28 mouse cellular contexts compared by ENCODE assay signal in genomic region chr7:101852846-101853245, GRCm38 (mm10). TPM values are rescaled to one million over a fixed set of nuclear protein-coding genes. Genes with fewer than 3 reads are reported as not detected.
DNase-seq lines count a peak whose midpoint lies in the region; ATAC-seq and TF ChIP-seq lines count a peak whose summit lies in the region.
"Had no signal": no experiment of that assay in that cellular context is flagged by ENCODE, and none has a peak within 500 bp of the region (broad histone marks: within the 10 kb centered on the region; RNA-seq: fewer than 3 reads in every experiment).

No protein-coding gene starts in this region.

- H3K9ac ChIP-seq in liver, postnatal 0 days (replicated peaks), result no peak overlapping the region
- H3K9ac ChIP-seq: embryonic facial prominence, embryonic 12.5 days; embryonic facial prominence, embryonic 15.5 days; forebrain, embryonic 12.5 days; forebrain, embryonic 15.5 days; hindbrain, embryonic 13.5 days had no signal

- no peak for TF ChIP-seq POLR2A in embryonic fibroblast, embryonic 13.5 days (IDR thresholded peaks at IDR 0.05; ENCODE audit: low read depth, low read length)

- 76% methylated on average over 6 of the region's 6 CpGs for WGBS in liver, postnatal 0 days (ENCODE audit: insufficient replicate concordance)

- H3K36me3 ChIP-seq in liver, postnatal 0 days (replicated peaks; ENCODE audit: insufficient read depth, low read length), result no peaks in the 10 kb centered on the region
- H3K36me3 ChIP-seq: embryonic facial prominence, embryonic 12.5 days; embryonic facial prominence, embryonic 15.5 days; forebrain, embryonic 12.5 days; forebrain, embryonic 15.5 days; G1E; hindbrain, embryonic 13.5 days had no signal

- ATAC-seq in liver, postnatal 0 days, result 0 out of 2 replicates have a peak, but pooled peaks have one; percentile 45
- ATAC-seq: forebrain, embryonic 15.5 days; hindbrain, embryonic 16.5 days; Patski had no signal

- TF ChIP-seq CTCF in liver, postnatal 0 days (IDR thresholded peaks at IDR 0.05; ENCODE audit: low read depth), result no peak
- no peak for TF ChIP-seq CTCF in embryonic fibroblast, embryonic 13.5 days (IDR thresholded peaks at IDR 0.05; ENCODE audit: borderline replicate concordance, insufficient read depth, low read length)

- H3K4me1 ChIP-seq in liver, postnatal 0 days (ENCODE audit: insufficient read depth), result 0 out of 2 replicates have a peak, but pooled peaks cover 2% of the 10 kb centered on the region
- 0 out of 2 replicates have a peak, but pooled peaks cover 5% of the 10 kb centered on the region for H3K4me1 ChIP-seq in embryonic fibroblast, embryonic 13.5 days (ENCODE audit: control insufficient read depth, insufficient read depth, low read length)
- H3K4me1 ChIP-seq: embryonic facial prominence, embryonic 12.5 days; embryonic facial prominence, embryonic 15.5 days; forebrain, embryonic 12.5 days; forebrain, embryonic 15.5 days; hindbrain, embryonic 13.5 days had no signal

- H3K27me3 ChIP-seq in liver, postnatal 0 days (ENCODE audit: insufficient read depth, low read length), result no peaks in the 10 kb centered on the region
- H3K27me3 ChIP-seq: CH12.LX; embryonic facial prominence, embryonic 12.5 days; embryonic facial prominence, embryonic 15.5 days; forebrain, embryonic 12.5 days; forebrain, embryonic 15.5 days; hindbrain, embryonic 13.5 days; Patski had no signal

- H3K9me3 ChIP-seq in liver, postnatal 0 days (ENCODE audit: low read length), result no peaks in the 10 kb centered on the region
- H3K9me3 ChIP-seq: embryonic facial prominence, embryonic 12.5 days; embryonic facial prominence, embryonic 15.5 days; forebrain, embryonic 12.5 days; forebrain, embryonic 15.5 days; G1E; hindbrain, embryonic 13.5 days had no signal

- TF ChIP-seq EP300 in liver, postnatal 0 days (IDR thresholded peaks at IDR 0.05; ENCODE audit: low read depth), result no peak

- H3K27ac ChIP-seq in liver, postnatal 0 days (ENCODE audit: low read depth), result no peak overlapping the region
- H3K27ac ChIP-seq in embryonic fibroblast, embryonic 13.5 days (ENCODE audit: insufficient read depth, low read length), result peak overlapping the region; percentile 99; the same call in 1 of the 2 replicates
- H3K27ac ChIP-seq: embryonic facial prominence, embryonic 12.5 days; embryonic facial prominence, embryonic 15.5 days; forebrain, embryonic 12.5 days; forebrain, embryonic 15.5 days; hindbrain, embryonic 13.5 days had no signal

- H3K4me3 ChIP-seq in liver, postnatal 0 days (ENCODE audit: low read depth, low read length), result no peak overlapping the region
- H3K4me3 ChIP-seq in embryonic fibroblast, embryonic 13.5 days (ENCODE audit: insufficient read depth, low read length), result no peak overlapping the region
- H3K4me3 ChIP-seq: embryonic facial prominence, embryonic 12.5 days; embryonic facial prominence, embryonic 15.5 days; erythroblast, embryonic 14.5 days; forebrain, embryonic 12.5 days; forebrain, embryonic 15.5 days; hindbrain, embryonic 13.5 days had no signal

- H3K4me2 ChIP-seq in liver, postnatal 0 days (ENCODE audit: low read depth, low read length), result no peak overlapping the region
- H3K4me2 ChIP-seq: embryonic facial prominence, embryonic 12.5 days; embryonic facial prominence, embryonic 15.5 days; forebrain, embryonic 12.5 days; forebrain, embryonic 15.5 days; heart, embryonic 11.5 days; hindbrain, embryonic 13.5 days had no signal

- DNase-seq in kidney, adult 18-20 months, result peak; percentile 13
- no peak for DNase-seq in kidney, adult 11 months
- peak; percentile 48 for DNase-seq in kidney, adult 9 months
- DNase-seq in kidney, postnatal 4 days, result no peak
- no peak for DNase-seq in liver, postnatal 0 days
- DNase-seq in liver, result no peak
- no peak for DNase-seq in spleen, adult 18-20 months
- DNase-seq: adrenal gland, postnatal 10 days; adrenal gland, postnatal 36 days; B cell, adult 2 months; cerebellum, adult 11 months; cerebellum, adult 2 months; cerebellum, adult 9-11 months; cerebellum, postnatal 25 days; gastrocnemius, postnatal 10 days; heart, adult 11 months had no signal

RNA-seq across cellular contexts. Expression of gene Folr2, which starts 4.1 kb away (rescaled TPM):
- polyA plus RNA-seq in liver, postnatal 0 days (2015; fragmentation: Nextera tagmentation; extraction: Ambion mirVana), result 8.2 and 9.0 TPM in 2 replicates
- polyA plus RNA-seq in embryonic fibroblast, embryonic 13.5 days (2011; ENCODE audit: insufficient read length, low read depth, missing spikeins), result 0.74 TPM in 1 of 2 replicates, not detected in the other
- polyA plus RNA-seq: embryonic facial prominence, embryonic 12.5 days; erythroblast, embryonic 14.5 days; G1E; heart, embryonic 11.5 days; Patski had no signal

RNA-seq across cellular contexts. Expression of gene Anapc15, which starts 10.7 kb away (rescaled TPM):
- 23.8 and 28.5 TPM in 2 replicates for polyA plus RNA-seq in liver, postnatal 0 days (2015; fragmentation: Nextera tagmentation; extraction: Ambion mirVana)
- polyA plus RNA-seq in embryonic fibroblast, embryonic 13.5 days (2011; ENCODE audit: insufficient read length, low read depth, missing spikeins), result 43.2 and 47.1 TPM in 2 replicates

RNA-seq across cellular contexts. Expression of gene Inppl1, which starts 14.8 kb away (rescaled TPM):
- polyA plus RNA-seq in liver, postnatal 0 days (2015; fragmentation: Nextera tagmentation; extraction: Ambion mirVana), result 5.0 TPM in 2 replicates
- polyA plus RNA-seq in embryonic fibroblast, embryonic 13.5 days (2011; ENCODE audit: insufficient read length, low read depth, missing spikeins), result 61.7 and 73.8 TPM in 2 replicates

RNA-seq across cellular contexts. Expression of gene Folr1, which starts 17.7 kb away (rescaled TPM):
- 0.63 and 0.92 TPM in 2 replicates for polyA plus RNA-seq in liver, postnatal 0 days (2015; fragmentation: Nextera tagmentation; extraction: Ambion mirVana)
- polyA plus RNA-seq in embryonic fibroblast, embryonic 13.5 days (2011; ENCODE audit: insufficient read length, low read depth, missing spikeins), result 0.56 and 1.5 TPM in 2 replicates
- polyA plus RNA-seq: erythroblast, embryonic 14.5 days; G1E had no signal

RNA-seq across cellular contexts. Expression of gene Phox2a, which starts 34.7 kb away (rescaled TPM):
- polyA plus RNA-seq in liver, postnatal 0 days (2015; fragmentation: Nextera tagmentation; extraction: Ambion mirVana), result not detected in 2 replicates
- polyA plus RNA-seq in embryonic fibroblast, embryonic 13.5 days (2011; ENCODE audit: insufficient read length, low read depth, missing spikeins), result not detected in 2 replicates
- polyA plus RNA-seq: erythroblast, embryonic 14.5 days; forebrain, embryonic 12.5 days; forebrain, embryonic 15.5 days; G1E; heart, embryonic 11.5 days; Patski had no signal

Comparison
In these comparisons a context has a peak if more than half of its experiments do, and no peak if none do; other contexts are left out.
1. DNase-seq: peak in kidney, adult 18-20 months (single experiment) and kidney, adult 9 months (single experiment); none in kidney, adult 11 months (single experiment), kidney, postnatal 4 days (0 of 2), liver, postnatal 0 days (single experiment), liver (single experiment) and spleen, adult 18-20 months (0 of 2).
2. RNA of gene Inppl1, which starts 14.8 kb away (polyA plus RNA-seq): 61.7 to 73.8 TPM in embryonic fibroblast, embryonic 13.5 days; 5.0 TPM in liver, postnatal 0 days; every median in the first group is over 10 times any median in the second.